Mouse (Mus musculus): ENCODE measurements around the gene Psmd1. TPM values are rescaled to one million over a fixed set of nuclear protein-coding genes. Genes with fewer than 3 reads are reported as not detected.

The Psmd1 gene
- total RNA-seq, 2 experiments from 2014 or later, result 94.4 to 100 TPM

GRCm38 (mm10) chr1:86058856-86059769 is 5.1 kb upstream of the Psmd1 start:
- intact Hi-C loops (cut with DNase I), result no loop called here
- DNase-seq (ENCODE audit: low spot score), result peak; percentile 77

GRCm38 (mm10) chr1:86062523-86062922 is 1.7 kb upstream of the Psmd1 start:
- intact Hi-C loops (cut with DNase I), result loop anchor here (10.0 kb wide), 2 partner anchors 92 to 282 kb away; partner anchors contain the start of gene Armc9
- DNase-seq (ENCODE audit: low spot score), result no peak

GRCm38 (mm10) chr1:86076565-86076964 is 12.4 kb downstream of the Psmd1 start:
- no peak for DNase-seq (ENCODE audit: low spot score)
- intact Hi-C loops (cut with DNase I), result no loop called here

GRCm38 (mm10) chr1:86094413-86094812 is 30.2 kb downstream of the Psmd1 start:
- no peak for DNase-seq (ENCODE audit: low spot score)
- intact Hi-C loops (cut with DNase I), result no loop called here

- DNase-seq (ENCODE audit: low spot score), result no peak
- intact Hi-C loops (cut with DNase I), result no loop called here
Measured at GRCm38 (mm10) chr1:86105054-86105453, 40.9 kb downstream of the Psmd1 start.

- peak; percentile 16 for DNase-seq (ENCODE audit: low spot score)
- intact Hi-C loops (cut with DNase I), result no loop called here
Measured at GRCm38 (mm10) chr1:86111779-86112178, 47.6 kb downstream of the Psmd1 start, which contains the start of gene Htr2b. TSS of gene Htr2b (minus strand) at chr1:86111970.

GRCm38 (mm10) chr1:86114141-86114540 is 50.0 kb downstream of the Psmd1 start:
- intact Hi-C loops (cut with DNase I), result no loop called here
- DNase-seq (ENCODE audit: low spot score), result no peak

- intact Hi-C loops (cut with DNase I), result no loop called here
- DNase-seq (ENCODE audit: low spot score), result no peak
Measured at GRCm38 (mm10) chr1:86119549-86119948, 55.4 kb downstream of the Psmd1 start.

GRCm38 (mm10) chr1:86126036-86126435 is 61.8 kb downstream of the Psmd1 start:
- intact Hi-C loops (cut with DNase I), result no loop called here
- DNase-seq (ENCODE audit: low spot score), result no peak

GRCm38 (mm10) chr1:86133337-86133736 is 69.2 kb downstream of the Psmd1 start, which contains the start of gene Gm21972:
TSS of gene Gm21972 (plus strand) at chr1:86133637.
- DNase-seq (ENCODE audit: low spot score), result no peak
- intact Hi-C loops (cut with DNase I), result no loop called here

- intact Hi-C loops (cut with DNase I), result no loop called here
- no peak for DNase-seq (ENCODE audit: low spot score)
Measured at GRCm38 (mm10) chr1:86135315-86135714, 71.1 kb downstream of the Psmd1 start.

GRCm38 (mm10) chr1:86141081-86141480 is 76.9 kb downstream of the Psmd1 start:
- intact Hi-C loops (cut with DNase I), result loop anchor here (5.0 kb wide), 1 partner anchor 44 kb away; no protein-coding TSS in a partner anchor
- DNase-seq (ENCODE audit: low spot score), result no peak

GRCm38 (mm10) chr1:86143165-86143564 is 79.0 kb downstream of the Psmd1 start:
- intact Hi-C loops (cut with DNase I), result loop anchor here (5.0 kb wide), 1 partner anchor 46 kb away; no protein-coding TSS in a partner anchor
- peak; percentile 23 for DNase-seq (ENCODE audit: low spot score)

- peak; percentile 4 for DNase-seq (ENCODE audit: low spot score)
- intact Hi-C loops (cut with DNase I), result loop anchor here (5.0 kb wide), 1 partner anchor 47 kb away; no protein-coding TSS in a partner anchor
Measured at GRCm38 (mm10) chr1:86144001-86144944, 80.1 kb downstream of the Psmd1 start.

- intact Hi-C loops (cut with DNase I), result no loop called here
- no peak for DNase-seq (ENCODE audit: low spot score)
Measured at GRCm38 (mm10) chr1:86146293-86146692, 82.1 kb downstream of the Psmd1 start.

GRCm38 (mm10) chr1:86147557-86147956 is 83.4 kb downstream of the Psmd1 start:
- DNase-seq (ENCODE audit: low spot score), result no peak
- intact Hi-C loops (cut with DNase I), result no loop called here

GRCm38 (mm10) chr1:86148161-86148560 is 84.0 kb downstream of the Psmd1 start:
- intact Hi-C loops (cut with DNase I), result no loop called here

GRCm38 (mm10) chr1:86150929-86151328 is 86.7 kb downstream of the Psmd1 start:
- no peak for DNase-seq (ENCODE audit: low spot score)
- intact Hi-C loops (cut with DNase I), result loop anchor here (10.0 kb wide), 1 partner anchor 86 kb away; the partner anchor contains the start of gene Psmd1

More at GRCm38 (mm10) chr1:86148161-86148560, 84.0 kb downstream of the Psmd1 start:
- DNase-seq (ENCODE audit: low spot score), result no peak

GRCm38 (mm10) chr1:86151376-86151775 is 87.2 kb downstream of the Psmd1 start:
- no peak for DNase-seq (ENCODE audit: low spot score)
- intact Hi-C loops (cut with DNase I), result loop anchor here (10.0 kb wide), 1 partner anchor 87 kb away; the partner anchor contains the start of gene Psmd1

GRCm38 (mm10) chr1:86152618-86153017 is 88.4 kb downstream of the Psmd1 start:
- no peak for DNase-seq (ENCODE audit: low spot score)
- intact Hi-C loops (cut with DNase I), result loop anchor here (10.0 kb wide), 1 partner anchor 88 kb away; the partner anchor contains the start of gene Psmd1
